Mouse (Mus musculus): Measurements from ENCODE around the gene Sec14l4. TPM values are rescaled to one million over a fixed set of nuclear protein-coding genes. Genes with fewer than 3 reads are reported as not detected.

Sec14l4 gene
- polyA plus RNA-seq, 1 experiment = 0.56 TPM

DNA sequence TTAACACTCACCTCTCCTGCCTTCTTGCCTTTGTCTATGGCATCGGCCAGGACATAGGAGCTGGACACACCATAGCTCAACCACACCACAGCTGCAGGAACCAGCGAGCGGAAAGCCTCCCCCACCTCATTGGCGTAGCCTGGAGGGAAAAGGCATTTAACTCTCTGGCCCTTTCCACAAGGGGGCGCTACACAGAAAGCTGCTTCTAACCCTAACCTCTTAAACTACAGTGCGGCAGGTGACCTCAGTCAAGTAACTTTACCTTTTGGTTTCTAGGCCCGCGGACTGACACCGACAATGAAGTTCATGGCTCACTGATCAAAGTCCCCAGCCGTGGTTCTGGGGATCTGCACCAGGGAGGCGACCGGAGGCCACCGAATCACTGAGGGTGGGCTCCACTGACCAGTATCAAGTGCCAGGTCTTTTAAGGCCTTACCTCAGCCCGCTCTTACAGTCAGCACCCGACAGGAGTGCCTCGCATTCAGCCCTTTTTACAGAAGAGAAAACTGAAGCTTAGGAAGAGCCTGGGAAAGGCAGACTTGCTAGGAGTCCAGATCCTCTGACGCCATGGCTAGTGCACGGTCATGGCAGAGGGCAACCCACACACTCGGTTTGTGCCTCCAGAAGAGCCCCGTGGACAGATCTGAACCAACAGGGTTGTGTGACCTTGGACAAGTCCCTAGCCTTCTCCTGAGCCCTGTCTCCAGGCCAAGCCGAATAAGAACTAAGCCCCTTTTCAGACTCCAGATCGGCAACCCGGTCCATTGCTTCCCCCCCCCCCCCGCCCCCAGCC lies 63.3 kb downstream of the Sec14l4 start:
- H3K4me3 ChIP-seq (ENCODE audit: control insufficient read depth, low read depth, low read length) = peak overlapping the region; percentile 93
- H3K27me3 ChIP-seq (ENCODE audit: control insufficient read depth, insufficient read depth, low read length) = no peaks in the 10 kb centered on the region
- H3K27ac ChIP-seq (ENCODE audit: control insufficient read depth, insufficient read depth, low read depth, low read length) = peak overlapping the region; percentile 25; the same call in 1 of the 2 replicates
- H3K4me1 ChIP-seq (ENCODE audit: control insufficient read depth, insufficient read depth, low read length) = peaks cover 23% of the 10 kb centered on the region
- no peaks in the 10 kb centered on the region for H3K36me3 ChIP-seq (ENCODE audit: control insufficient read depth, insufficient read depth, low read length)
- TF ChIP-seq POLR2A (IDR thresholded peaks at IDR 0.05; ENCODE audit: control insufficient read depth, low read depth, low read length) (no peak), CTCF (IDR thresholded peaks at IDR 0.05; ENCODE audit: control insufficient read depth, insufficient read depth, insufficient replicate concordance, low read depth, low read length) (peak; percentile 76; the same call in 1 of the 2 replicates)

GRCm38 (mm10) chr11:4095171-4096053 lies 64.2 kb downstream of the Sec14l4 start, which contains the start of gene Mtfp1:
Gene Mtfp1 (minus strand): TSS chr11:4095445.
- TF ChIP-seq POLR2A (IDR thresholded peaks at IDR 0.05; ENCODE audit: control insufficient read depth, low read depth, low read length) (no peak; the same call in 1 of the 2 replicates), CTCF (IDR thresholded peaks at IDR 0.05; ENCODE audit: control insufficient read depth, insufficient read depth, insufficient replicate concordance, low read depth, low read length) (no peak)

DNA sequence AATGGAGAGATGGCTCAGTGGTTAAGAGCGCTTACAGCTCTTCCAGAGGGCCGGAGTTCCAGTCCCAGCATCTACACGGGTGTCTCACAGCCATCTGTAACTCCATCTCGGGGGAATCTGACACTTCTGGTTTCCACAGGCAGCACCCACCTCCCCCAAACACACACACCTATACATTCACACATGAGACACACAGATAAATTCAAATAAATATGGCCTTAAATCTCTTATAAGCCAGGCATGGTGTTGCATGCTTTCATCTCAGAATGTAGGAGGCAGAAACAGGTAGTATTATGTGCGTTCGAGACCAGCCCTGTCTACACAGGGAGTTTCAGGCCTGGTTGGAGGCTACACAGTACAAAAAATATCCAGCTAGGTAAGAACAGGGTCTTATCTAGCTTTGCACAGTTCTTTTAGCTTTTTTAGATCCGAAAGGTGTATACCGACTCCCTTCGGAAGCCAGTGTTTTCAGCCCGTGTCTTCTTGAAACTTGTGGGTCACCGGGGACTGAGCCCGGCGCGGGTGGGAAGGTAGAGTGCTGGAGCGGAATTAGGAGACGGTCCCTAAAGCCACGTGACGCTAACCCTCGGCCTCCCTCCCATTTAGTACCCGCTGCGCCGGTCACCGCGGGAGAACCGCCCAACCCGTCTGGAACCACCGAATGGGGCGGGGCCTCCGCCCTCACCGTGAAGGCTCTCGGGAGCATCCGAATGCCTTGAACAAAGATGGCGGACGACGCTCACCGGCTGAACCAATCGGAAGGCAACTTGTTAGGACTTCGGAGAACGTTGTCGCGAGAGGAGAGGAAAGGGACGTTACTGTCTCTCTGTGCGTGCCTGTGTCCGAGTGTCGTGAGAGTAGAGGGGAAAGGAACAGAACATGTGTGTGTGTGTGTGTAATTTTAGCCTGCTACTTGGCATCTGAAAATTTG lies 65.1 kb downstream of the Sec14l4 start:
- peak overlapping the region; percentile 93 for H3K4me3 ChIP-seq (ENCODE audit: control insufficient read depth, low read depth, low read length)
- H3K27ac ChIP-seq (ENCODE audit: control insufficient read depth, insufficient read depth, low read depth, low read length) = peak overlapping the region; percentile 98
- peak; percentile 99 for TF ChIP-seq POLR2A (IDR thresholded peaks at IDR 0.05; ENCODE audit: control insufficient read depth, low read depth, low read length)
- no peak for TF ChIP-seq CTCF (IDR thresholded peaks at IDR 0.05; ENCODE audit: control insufficient read depth, insufficient read depth, insufficient replicate concordance, low read depth, low read length)
- no peaks in the 10 kb centered on the region for H3K27me3 ChIP-seq (ENCODE audit: control insufficient read depth, insufficient read depth, low read length)
- no peaks in the 10 kb centered on the region for H3K36me3 ChIP-seq (ENCODE audit: control insufficient read depth, insufficient read depth, low read length)
- peaks cover 23% of the 10 kb centered on the region for H3K4me1 ChIP-seq (ENCODE audit: control insufficient read depth, insufficient read depth, low read length)

More at GRCm38 (mm10) chr11:4095171-4096053, 64.2 kb downstream of the Sec14l4 start, which contains the start of gene Mtfp1:
- Histone ChIP-seq H3K36me3 (ENCODE audit: control insufficient read depth, insufficient read depth, low read length) (no peaks in the 10 kb centered on the region), H3K4me3 (ENCODE audit: control insufficient read depth, low read depth, low read length) (peak within 1 kb of the TSS; percentile 93), H3K27ac (ENCODE audit: control insufficient read depth, insufficient read depth, low read depth, low read length) (peak within 1 kb of the TSS; percentile 72), H3K4me1 (ENCODE audit: control insufficient read depth, insufficient read depth, low read length) (peaks cover 23% of the 10 kb centered on the region), H3K27me3 (ENCODE audit: control insufficient read depth, insufficient read depth, low read length) (no peaks in the 10 kb centered on the region)

DNA sequence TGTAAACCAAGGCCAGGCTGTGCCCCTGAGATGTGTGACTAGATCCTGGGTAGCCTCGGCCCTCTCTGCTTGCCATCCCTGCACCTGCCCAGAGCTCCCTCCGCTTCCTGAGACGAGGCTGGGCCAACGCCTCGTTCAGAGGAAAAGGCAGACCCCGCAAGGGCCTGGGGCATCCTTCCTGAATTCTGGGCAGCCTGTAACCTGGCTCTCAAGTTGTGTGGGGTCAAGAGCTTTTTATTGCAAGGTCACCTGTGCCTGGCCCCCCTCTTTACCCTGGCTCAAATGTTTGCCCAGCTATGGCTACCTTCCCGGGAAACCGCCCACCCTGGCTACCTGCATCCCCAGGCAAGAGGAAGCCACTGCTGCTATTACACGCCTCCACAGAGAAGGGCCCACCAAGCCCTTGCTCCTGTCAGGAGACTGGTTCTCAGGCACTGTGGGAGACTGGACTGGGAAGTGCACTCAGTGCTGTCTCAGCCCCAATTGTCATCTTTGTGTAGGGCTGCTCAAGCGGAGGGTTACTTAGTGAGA lies 65.9 kb downstream of the Sec14l4 start:
- TF ChIP-seq CTCF (IDR thresholded peaks at IDR 0.05; ENCODE audit: control insufficient read depth, insufficient read depth, insufficient replicate concordance, low read depth, low read length) (no peak), POLR2A (IDR thresholded peaks at IDR 0.05; ENCODE audit: control insufficient read depth, low read depth, low read length) (0 out of 2 replicates have a peak, but pooled peaks have one; percentile 21)
- peaks cover 23% of the 10 kb centered on the region for H3K4me1 ChIP-seq (ENCODE audit: control insufficient read depth, insufficient read depth, low read length)
- peak overlapping the region; percentile 93 for H3K4me3 ChIP-seq (ENCODE audit: control insufficient read depth, low read depth, low read length)
- no peaks in the 10 kb centered on the region for H3K27me3 ChIP-seq (ENCODE audit: control insufficient read depth, insufficient read depth, low read length)
- no peaks in the 10 kb centered on the region for H3K36me3 ChIP-seq (ENCODE audit: control insufficient read depth, insufficient read depth, low read length)
- peak overlapping the region; percentile 98 for H3K27ac ChIP-seq (ENCODE audit: control insufficient read depth, insufficient read depth, low read depth, low read length)

Other genes with a start within 250 kb of the Sec14l4 start
- gene Osbp2, start 167.6 kb upstream of the Sec14l4 start, polyA plus RNA-seq (2012; rRNA removed) = 710 and 768 TPM in 2 replicates
- gene 4921536K21Rik, start 136.4 kb upstream of the Sec14l4 start, polyA plus RNA-seq (2012; rRNA removed) = 48.4 and 56.7 TPM in 2 replicates
- gene Dusp18, start 136.2 kb upstream of the Sec14l4 start, polyA plus RNA-seq (2012; rRNA removed) = 28.1 and 30.4 TPM in 2 replicates
- gene Slc35e4, start 116.8 kb upstream of the Sec14l4 start, polyA plus RNA-seq (2012; rRNA removed) = 0.64 and 0.72 TPM in 2 replicates
- 16.2 and 18.5 TPM in 2 replicates for gene Tcn2, start 99.3 kb upstream of the Sec14l4 start, polyA plus RNA-seq (2012; rRNA removed)
- 27.1 and 28.5 TPM in 2 replicates for gene Pes1, start 67.5 kb upstream of the Sec14l4 start, polyA plus RNA-seq (2012; rRNA removed)
- gene 4930556J24Rik, start 54.7 kb upstream of the Sec14l4 start, polyA plus RNA-seq (2012; rRNA removed) = 1.6 TPM in 2 replicates
- 6.6 and 9.8 TPM in 2 replicates for gene Gal3st1, start 47.8 kb upstream of the Sec14l4 start, polyA plus RNA-seq (2012; rRNA removed)
- 1.0 and 1.9 TPM in 2 replicates for gene Sec14l3, start 33.4 kb downstream of the Sec14l4 start, polyA plus RNA-seq (2012; rRNA removed)
- gene Mtfp1, start 64.0 kb downstream of the Sec14l4 start, polyA plus RNA-seq (2012; rRNA removed) = 9.0 and 10.0 TPM in 2 replicates
- gene Sec14l2, start 92.0 kb downstream of the Sec14l4 start, polyA plus RNA-seq (2012; rRNA removed) = 2.2 and 4.8 TPM in 2 replicates
- 4.2 and 4.5 TPM in 2 replicates for gene Rnf215, start 103.7 kb downstream of the Sec14l4 start, polyA plus RNA-seq (2012; rRNA removed)
- 46.5 and 48.8 TPM in 2 replicates for gene Ccdc157, start 128.8 kb downstream of the Sec14l4 start, polyA plus RNA-seq (2012; rRNA removed)
- gene Sf3a1, start 128.9 kb downstream of the Sec14l4 start, polyA plus RNA-seq (2012; rRNA removed) = 32.9 and 35.1 TPM in 2 replicates
- gene Tbc1d10a, start 155.3 kb downstream of the Sec14l4 start, polyA plus RNA-seq (2012; rRNA removed) = 40.6 and 42.1 TPM in 2 replicates
- 7.6 and 7.7 TPM in 2 replicates for gene Castor1, start 186.8 kb downstream of the Sec14l4 start, polyA plus RNA-seq (2012; rRNA removed)
- gene Osm, start 205.0 kb downstream of the Sec14l4 start, polyA plus RNA-seq (2012; rRNA removed) = not detected in 2 replicates
- 0.21 and 0.28 TPM in 2 replicates for gene Lif, start 226.1 kb downstream of the Sec14l4 start, polyA plus RNA-seq (2012; rRNA removed)

Data from testis, adult 2 months (tissue).